Mouse (Mus musculus): ENCODE data around the gene Trim2.
A peak's percentile ranks its signal among the peaks of the same experiment; 100 is the strongest.

Trim2 gene

GRCm38 (mm10) chr3:84319504-84319903, 12.8 kb upstream of the Trim2 start:
- peak; percentile 49 to 51 for DNase-seq

- DNase-seq, result no peak
These were observed 12.2 kb upstream of the Trim2 start for GRCm38 (mm10) chr3:84318865-84319264.

GRCm38 (mm10) chr3:84314651-84315191, 8.0 kb upstream of the Trim2 start:
- peak in 1 of 2 experiments; percentile 67 for DNase-seq

- no peak for DNase-seq
These were observed 7.3 kb upstream of the Trim2 start for GRCm38 (mm10) chr3:84313801-84314541.

GRCm38 (mm10) chr3:84313003-84313800, 6.5 kb upstream of the Trim2 start:
- DNase-seq, result peak; percentile 57 to 72

GRCm38 (mm10) chr3:84312326-84312725, 5.6 kb upstream of the Trim2 start:
- DNase-seq, result no peak

GRCm38 (mm10) chr3:84307516-84307915, 839 bp upstream of the Trim2 start:
- DNase-seq, result no peak

GRCm38 (mm10) chr3:84305722-84306510, 761 bp downstream of the Trim2 start:
- DNase-seq, result no peak

GRCm38 (mm10) chr3:84305010-84305692, 1.5 kb downstream of the Trim2 start:
- peak; percentile 91 to 93 for DNase-seq

- peak; percentile 81 to 87 for DNase-seq
These were observed 2.2 kb downstream of the Trim2 start for GRCm38 (mm10) chr3:84304339-84305009.

- no peak for DNase-seq
These were observed 3.2 kb downstream of the Trim2 start for GRCm38 (mm10) chr3:84303395-84303949.

- DNase-seq, result no peak
These were observed 4.4 kb downstream of the Trim2 start for GRCm38 (mm10) chr3:84302273-84302672.

- DNase-seq, result no peak
These were observed 5.0 kb downstream of the Trim2 start for GRCm38 (mm10) chr3:84301674-84302073.

GRCm38 (mm10) chr3:84298186-84298585, 8.5 kb downstream of the Trim2 start:
- no peak for DNase-seq

- DNase-seq, result no peak
These were observed 10.0 kb downstream of the Trim2 start for GRCm38 (mm10) chr3:84296676-84297075.

- no peak for DNase-seq
These were observed 11.9 kb downstream of the Trim2 start for GRCm38 (mm10) chr3:84294734-84295133.

GRCm38 (mm10) chr3:84293666-84294595, 12.7 kb downstream of the Trim2 start:
- DNase-seq, result no peak

GRCm38 (mm10) chr3:84292238-84292637, 14.4 kb downstream of the Trim2 start:
- DNase-seq, result no peak

- no peak for DNase-seq
These were observed 17.7 kb downstream of the Trim2 start for GRCm38 (mm10) chr3:84288931-84289330.

- no peak for DNase-seq
These were observed 19.4 kb downstream of the Trim2 start for GRCm38 (mm10) chr3:84287256-84287655.

Measured in lung, adult 18-20 months (tissue).